Mouse (Mus musculus) forebrain, embryonic 11.5 days (tissue): ENCODE measurements around the gene Fxyd6. TPM values are rescaled to one million over a fixed set of nuclear protein-coding genes. Genes with fewer than 3 reads are reported as not detected.

Source experiments
- ATAC-seq: fragments of 200-750 bp; cut with Nextera tagmentation; replicated peaks from 2 replicates; pipeline ENCODE4 v1.8.0; 2017; ENCODE audit warnings: moderate TSS enrichment; ENCODE audit not compliant: low FRiP score
- DNase-seq: peaks from one replicate; pipeline ENCODE4 v3.0.0-alpha.2; 2017; ENCODE audit warnings: low spot score
- H3K27ac ChIP-seq: fragments of 300-500 bp; sonication (generic); 2 replicates; pipeline ENCODE4 v1.5.1; 2014; ENCODE audit warnings: low read depth, low read length
- H3K27me3 ChIP-seq: fragments of 300-500 bp; sonication (generic); 2 replicates; pipeline ENCODE4 v1.6.1; 2014; ENCODE audit warnings: mild to moderate bottlenecking, low read length, mixed read lengths; ENCODE audit not compliant: control insufficient read depth, insufficient read depth
- H3K36me3 ChIP-seq: fragments of 300-500 bp; sonication (generic); 2 replicates; pipeline ENCODE4 v1.6.1; 2014; ENCODE audit warnings: mild to moderate bottlenecking, low read length, moderate library complexity, mixed read lengths; ENCODE audit not compliant: control insufficient read depth, insufficient read depth
- H3K4me1 ChIP-seq: fragments of 300-500 bp; sonication (generic); replicated peaks from 2 replicates; pipeline ENCODE4 v1.6.1; 2014; ENCODE audit warnings: low read length, mixed read lengths; ENCODE audit not compliant: control insufficient read depth, insufficient read depth
- H3K4me2 ChIP-seq: fragments of 300-500 bp; sonication (generic); 2 replicates; pipeline ENCODE4 v1.6.1; 2014; ENCODE audit warnings: low read depth, mild to moderate bottlenecking, low read length, moderate library complexity, mixed read lengths; ENCODE audit not compliant: severe bottlenecking
- H3K4me3 ChIP-seq: fragments of 300-500 bp; sonication (generic); 2 replicates; pipeline ENCODE4 v1.5.1; 2014; ENCODE audit warnings: low read depth, low read length
- H3K9ac ChIP-seq: fragments of 300-500 bp; sonication (generic); 2 replicates; pipeline ENCODE4 v1.6.1; 2014; ENCODE audit warnings: low read length
- H3K9me3 ChIP-seq: fragments of 300-500 bp; sonication (generic); 2 replicates; pipeline ENCODE4 v1.6.1; 2016; ENCODE audit warnings: low read length, mixed read lengths; ENCODE audit not compliant: control insufficient read depth
- WGBS: fragments of 180-500 bp; shearing (Covaris S2); extraction: QIAGEN DNeasy Blood & Tissue Kit; methylation state at CpG from one replicate; pipeline ENCODE4 v1.1.7; 2014; 5-methylcytosine and 5-hydroxymethylcytosine counted together
- polyA plus RNA-seq: library from polyadenylated mRNA; unstranded; fragments of >200 nt; fragmentation: Nextera tagmentation; extraction: Ambion mirVana; gene quantifications from 2 replicates; pipeline ENCODE4 v1.2.1, GENCODE M21; 2014

The Fxyd6 gene
- polyA plus RNA-seq, 1 experiment from 2014 or later, result 122 TPM

GRCm38 (mm10) chr9:45368341-45368901, 1.6 kb upstream of the Fxyd6 start:
- Histone ChIP-seq H3K4me1 (peaks cover 4% of the 10 kb centered on the region; the same call in 1 of the 2 replicates), H3K27me3 (no peaks in the 10 kb centered on the region), H3K27ac (no peak overlapping the region), H3K9me3 (no peaks in the 10 kb centered on the region), H3K4me2 (no peak overlapping the region), H3K4me3 (no peak overlapping the region), H3K36me3 (no peaks in the 10 kb centered on the region), H3K9ac (no peak overlapping the region)
- ATAC-seq (no peak), DNase-seq (no peak)
- 72% methylated on average over 5 of the region's 5 CpGs for WGBS

GRCm38 (mm10) chr9:45370616-45371336, 791 bp downstream of the Fxyd6 start:
- H3K36me3 ChIP-seq, result no peaks in the 10 kb centered on the region
- peak overlapping the region; percentile 14; the same call in 1 of the 2 replicates for H3K27ac ChIP-seq
- H3K4me2 ChIP-seq, result peak overlapping the region; percentile 91
- no peaks in the 10 kb centered on the region for H3K9me3 ChIP-seq
- peak overlapping the region; percentile 74 for H3K4me3 ChIP-seq
- H3K9ac ChIP-seq, result peak overlapping the region; percentile 83
- no peaks in the 10 kb centered on the region for H3K27me3 ChIP-seq
- DNase-seq (peak; percentile 68), ATAC-seq (peak; percentile 34)
- 3% methylated on average over 25 of the region's 25 CpGs for WGBS
- peaks cover 4% of the 10 kb centered on the region; the same call in 1 of the 2 replicates for H3K4me1 ChIP-seq

- Histone ChIP-seq H3K9ac (peak overlapping the region; percentile 83), H3K4me3 (peak overlapping the region; percentile 74), H3K4me2 (peak overlapping the region; percentile 91), H3K27ac (peak overlapping the region; percentile 14; the same call in 1 of the 2 replicates), H3K9me3 (no peaks in the 10 kb centered on the region), H3K36me3 (no peaks in the 10 kb centered on the region), H3K4me1 (peaks cover 4% of the 10 kb centered on the region; the same call in 1 of the 2 replicates), H3K27me3 (no peaks in the 10 kb centered on the region)
- WGBS, result 5% methylated on average over 2 of the region's 2 CpGs
- DNase-seq (no peak), ATAC-seq (peak; percentile 37; the same call in 1 of the 2 replicates)
Observed at GRCm38 (mm10) chr9:45371337-45371707, 1.3 kb downstream of the Fxyd6 start.

GRCm38 (mm10) chr9:45373896-45374295, 3.9 kb downstream of the Fxyd6 start:
- H3K4me1 ChIP-seq, result peaks cover 4% of the 10 kb centered on the region; the same call in 1 of the 2 replicates
- no peaks in the 10 kb centered on the region for H3K9me3 ChIP-seq
- H3K9ac ChIP-seq, result no peak overlapping the region
- H3K27me3 ChIP-seq, result no peaks in the 10 kb centered on the region
- H3K36me3 ChIP-seq, result no peaks in the 10 kb centered on the region
- ATAC-seq (no peak), DNase-seq (no peak)
- no peak overlapping the region for H3K4me2 ChIP-seq
- H3K4me3 ChIP-seq, result no peak overlapping the region
- no peak overlapping the region for H3K27ac ChIP-seq
- 82% methylated on average over 3 of the region's 3 CpGs for WGBS

GRCm38 (mm10) chr9:45374988-45375502, 5.1 kb downstream of the Fxyd6 start:
- H3K36me3 ChIP-seq, result no peaks in the 10 kb centered on the region
- 94% methylated on average over 6 of the region's 6 CpGs for WGBS

GRCm38 (mm10) chr9:45376427-45376826, 6.4 kb downstream of the Fxyd6 start:
- 80% methylated on average over 4 of the region's 4 CpGs for WGBS
- Histone ChIP-seq H3K9ac (no peak overlapping the region), H3K4me2 (no peak overlapping the region), H3K27ac (no peak overlapping the region), H3K36me3 (no peaks in the 10 kb centered on the region), H3K27me3 (no peaks in the 10 kb centered on the region), H3K4me1 (peaks cover 2% of the 10 kb centered on the region; the same call in 1 of the 2 replicates), H3K9me3 (no peaks in the 10 kb centered on the region), H3K4me3 (no peak overlapping the region)
- ATAC-seq, result no peak
- DNase-seq, result no peak

More at GRCm38 (mm10) chr9:45374988-45375502, 5.1 kb downstream of the Fxyd6 start:
- DNase-seq (no peak), ATAC-seq (no peak)
- Histone ChIP-seq H3K4me2 (no peak overlapping the region), H3K4me3 (no peak overlapping the region), H3K9ac (no peak overlapping the region), H3K27ac (no peak overlapping the region), H3K27me3 (no peaks in the 10 kb centered on the region), H3K4me1 (peaks cover 2% of the 10 kb centered on the region; the same call in 1 of the 2 replicates), H3K9me3 (no peaks in the 10 kb centered on the region)

- no peaks in the 10 kb centered on the region for H3K9me3 ChIP-seq
- no peaks in the 10 kb centered on the region for H3K36me3 ChIP-seq
- no peak overlapping the region for H3K4me3 ChIP-seq
- H3K4me2 ChIP-seq, result no peak overlapping the region
- H3K27ac ChIP-seq, result no peak overlapping the region
- ATAC-seq (no peak), DNase-seq (no peak)
- no peak overlapping the region for H3K9ac ChIP-seq
- WGBS, result 85% methylated on average over 2 of the region's 2 CpGs
- H3K4me1 ChIP-seq, result no peaks in the 10 kb centered on the region; the same call in 1 of the 2 replicates
- no peaks in the 10 kb centered on the region for H3K27me3 ChIP-seq
Observed at GRCm38 (mm10) chr9:45376883-45377282, 6.9 kb downstream of the Fxyd6 start.

- Histone ChIP-seq H3K36me3 (no peaks in the 10 kb centered on the region), H3K27me3 (no peaks in the 10 kb centered on the region), H3K4me3 (no peak overlapping the region), H3K9ac (no peak overlapping the region), H3K4me1 (no peaks in the 10 kb centered on the region), H3K27ac (no peak overlapping the region), H3K9me3 (no peaks in the 10 kb centered on the region), H3K4me2 (no peak overlapping the region)
- 62% methylated on average over 9 of the region's 10 CpGs for WGBS
- DNase-seq (no peak), ATAC-seq (no peak)
Observed at GRCm38 (mm10) chr9:45380411-45381251, 10.6 kb downstream of the Fxyd6 start.
